Mouse (Mus musculus): ENCODE measurements around the gene Fads2.

GRCm38 (mm10) chr19:10134692-10135091 lies 33.1 kb upstream of the Fads2 start:
- TF ChIP-seq EP300 (IDR thresholded peaks at IDR 0.05; ENCODE audit: low read depth) (no peak), CTCF (IDR thresholded peaks at IDR 0.05; ENCODE audit: low read depth) (no peak)

All from liver, embryonic 14.5 days (tissue).